Mouse (Mus musculus) frontal cortex, postnatal 36 days (tissue): ENCODE data around the gene Tubb3.
A peak's percentile ranks its signal among the peaks of the same experiment; 100 is the strongest.
"Not testable (repeated sequence)": the region's sequence is repeated elsewhere in the genome, so short reads cannot be mapped to it uniquely, and the experiment has no call there.

Experiments used
- DNase-seq, 2 experiments: peaks; one replicate each; pipeline ENCODE4 v3.0.0; 2022; ENCODE audit warnings: low spot score in 2 of 2

Gene Tubb3

DNA sequence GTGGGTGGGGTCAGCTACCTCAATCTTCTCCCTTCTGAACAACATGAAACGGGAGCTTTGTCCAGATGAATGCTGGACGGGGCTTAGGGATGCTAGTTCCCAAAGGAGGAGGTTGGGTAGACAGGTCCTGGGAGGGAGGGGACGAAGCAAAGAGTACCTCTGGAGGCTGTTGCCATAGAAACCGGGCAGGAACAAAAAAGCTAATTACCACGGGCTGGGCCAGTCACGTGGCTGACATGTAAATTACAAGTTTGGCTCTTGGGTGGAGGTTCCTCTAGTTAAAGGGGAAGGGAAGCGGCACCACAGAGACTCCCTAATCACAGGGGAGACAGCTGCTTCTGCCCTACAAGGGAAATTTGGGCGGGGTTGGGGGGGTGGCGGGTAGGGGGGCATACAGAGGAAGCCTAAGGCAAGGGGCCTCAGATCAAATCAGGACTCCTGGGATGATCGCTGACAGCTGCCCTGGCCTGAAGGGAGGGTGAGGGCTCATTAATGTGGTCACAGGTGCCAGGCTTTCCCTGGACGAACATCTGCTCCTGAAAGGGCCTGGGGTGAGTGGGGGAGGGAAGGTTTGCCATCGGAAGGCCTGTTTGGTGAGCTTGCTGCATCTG is 1.4 kb downstream of the Tubb3 start:
- peak; percentile 73 to 87 for DNase-seq

- DNase-seq: no peak
These were observed 3.0 kb downstream of the Tubb3 start for GRCm38 (mm10) chr8:123414255-123414654.

- DNase-seq: not testable (repeated sequence)
These were observed 3.9 kb downstream of the Tubb3 start for GRCm38 (mm10) chr8:123414997-123415696.

DNA sequence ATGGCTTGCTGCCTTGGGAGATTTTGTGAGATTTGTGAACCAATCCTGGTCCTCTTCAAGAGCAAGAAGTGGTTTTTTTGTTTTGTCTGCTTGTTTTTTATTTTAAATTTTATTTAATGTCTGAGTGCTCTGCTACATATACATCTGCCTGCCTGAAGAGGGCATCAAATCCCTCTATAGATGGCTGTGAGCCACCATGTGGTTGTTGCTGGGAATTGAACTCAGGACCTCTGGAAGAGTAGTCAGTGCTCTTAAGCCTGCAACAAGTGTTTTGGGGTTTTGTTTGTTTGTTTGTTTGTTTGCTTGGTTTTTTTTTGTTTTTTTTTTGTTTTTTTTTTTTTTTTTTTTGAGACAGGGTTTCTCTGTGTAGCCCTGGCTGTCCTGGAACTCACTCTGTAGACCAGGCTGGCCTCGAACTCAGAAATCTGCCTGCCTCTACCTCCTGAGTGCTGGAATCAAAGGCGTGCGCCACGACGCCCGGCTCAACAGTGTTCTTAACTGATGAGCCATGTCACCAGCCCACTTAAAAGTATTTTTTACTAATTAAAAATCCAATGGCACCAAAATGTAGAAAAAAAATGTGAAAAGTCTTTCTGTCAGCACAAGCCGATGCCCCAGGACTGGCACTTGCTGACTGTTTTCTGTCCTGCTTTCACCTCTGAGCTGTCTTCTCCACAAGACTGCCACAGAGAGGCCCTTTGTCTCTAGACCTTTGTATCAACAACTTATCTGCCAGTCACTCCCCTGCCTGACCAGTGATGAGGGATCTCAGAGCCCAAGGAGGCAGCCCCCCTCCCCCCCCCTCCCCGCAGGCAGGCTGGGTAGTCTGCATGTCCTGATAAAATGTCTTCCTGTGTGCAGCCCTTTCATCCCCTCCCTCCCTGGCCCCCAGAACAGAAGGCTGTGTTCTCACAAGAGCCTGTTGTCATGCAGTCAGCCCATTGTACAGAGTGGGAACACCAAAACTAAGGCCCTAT is 5.0 kb downstream of the Tubb3 start:
- no peak for DNase-seq

GRCm38 (mm10) chr8:123416944-123417555 is 5.8 kb downstream of the Tubb3 start:
- no peak for DNase-seq

GRCm38 (mm10) chr8:123419711-123420110 is 8.5 kb downstream of the Tubb3 start:
- DNase-seq: no peak

DNA sequence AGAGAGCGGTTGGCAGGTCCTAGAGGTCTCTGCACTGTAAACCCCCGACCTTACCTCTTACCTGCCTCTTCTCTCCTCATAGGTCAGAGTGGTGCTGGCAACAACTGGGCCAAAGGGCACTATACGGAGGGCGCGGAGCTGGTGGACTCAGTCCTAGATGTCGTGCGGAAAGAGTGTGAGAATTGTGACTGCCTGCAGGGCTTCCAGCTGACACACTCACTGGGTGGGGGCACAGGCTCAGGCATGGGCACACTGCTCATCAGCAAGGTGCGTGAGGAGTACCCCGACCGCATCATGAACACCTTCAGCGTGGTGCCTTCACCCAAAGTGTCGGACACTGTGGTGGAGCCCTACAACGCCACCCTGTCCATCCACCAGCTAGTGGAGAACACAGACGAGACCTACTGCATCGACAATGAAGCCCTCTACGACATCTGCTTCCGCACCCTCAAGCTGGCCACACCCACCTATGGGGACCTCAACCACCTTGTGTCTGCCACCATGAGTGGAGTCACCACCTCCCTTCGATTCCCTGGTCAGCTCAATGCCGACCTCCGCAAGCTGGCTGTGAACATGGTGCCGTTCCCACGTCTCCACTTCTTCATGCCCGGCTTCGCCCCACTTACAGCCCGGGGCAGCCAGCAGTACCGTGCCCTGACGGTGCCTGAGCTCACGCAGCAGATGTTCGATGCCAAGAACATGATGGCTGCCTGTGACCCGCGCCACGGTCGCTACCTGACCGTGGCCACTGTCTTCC is 9.5 kb downstream of the Tubb3 start:
- DNase-seq: no peak

DNA sequence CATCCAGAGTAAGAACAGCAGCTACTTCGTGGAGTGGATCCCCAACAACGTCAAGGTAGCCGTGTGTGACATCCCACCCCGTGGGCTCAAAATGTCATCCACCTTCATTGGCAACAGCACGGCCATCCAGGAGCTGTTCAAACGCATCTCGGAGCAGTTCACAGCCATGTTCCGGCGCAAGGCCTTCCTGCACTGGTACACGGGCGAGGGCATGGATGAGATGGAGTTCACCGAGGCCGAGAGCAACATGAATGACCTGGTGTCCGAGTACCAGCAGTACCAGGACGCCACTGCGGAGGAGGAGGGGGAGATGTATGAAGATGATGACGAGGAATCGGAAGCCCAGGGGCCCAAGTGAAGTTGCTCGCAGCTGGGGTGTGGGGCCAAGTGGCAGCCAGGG is 10.1 kb downstream of the Tubb3 start:
- no peak for DNase-seq

DNA sequence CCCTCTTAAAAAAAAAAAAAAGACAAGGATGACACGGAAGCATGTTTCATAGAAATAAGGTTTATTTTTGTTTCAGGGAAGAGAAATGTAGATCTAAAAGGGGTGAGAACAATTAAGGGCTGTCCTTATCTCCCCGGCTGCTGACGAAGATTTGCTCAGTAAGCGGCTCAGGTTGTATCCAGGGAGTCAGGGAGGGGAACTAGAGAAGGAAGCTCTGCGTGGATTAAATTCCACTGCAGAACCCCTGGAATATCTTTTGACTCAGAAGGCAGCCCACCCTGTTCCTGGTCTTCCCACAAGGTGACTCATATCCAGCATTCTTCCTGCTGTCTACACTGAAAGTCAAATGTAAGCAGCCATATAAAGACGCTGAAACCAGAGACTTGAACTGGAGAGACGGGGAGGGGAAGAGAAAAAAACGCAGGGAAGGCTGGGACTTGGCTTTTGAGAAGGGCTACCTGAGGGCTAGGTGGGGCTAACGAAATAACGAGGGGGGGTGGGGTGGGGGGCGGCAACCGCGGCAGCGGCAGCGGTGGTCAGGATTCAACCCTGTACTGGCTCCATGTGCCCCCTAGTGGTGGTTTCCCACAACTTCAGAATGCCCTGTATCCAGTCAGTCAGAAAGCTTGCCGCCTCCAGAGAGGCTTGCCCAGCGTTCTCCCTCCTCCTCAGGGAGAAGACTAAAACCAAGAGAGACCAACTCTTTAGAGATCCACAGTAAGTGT is 11.0 kb downstream of the Tubb3 start:
- peak; percentile 67 to 86 for DNase-seq

DNA sequence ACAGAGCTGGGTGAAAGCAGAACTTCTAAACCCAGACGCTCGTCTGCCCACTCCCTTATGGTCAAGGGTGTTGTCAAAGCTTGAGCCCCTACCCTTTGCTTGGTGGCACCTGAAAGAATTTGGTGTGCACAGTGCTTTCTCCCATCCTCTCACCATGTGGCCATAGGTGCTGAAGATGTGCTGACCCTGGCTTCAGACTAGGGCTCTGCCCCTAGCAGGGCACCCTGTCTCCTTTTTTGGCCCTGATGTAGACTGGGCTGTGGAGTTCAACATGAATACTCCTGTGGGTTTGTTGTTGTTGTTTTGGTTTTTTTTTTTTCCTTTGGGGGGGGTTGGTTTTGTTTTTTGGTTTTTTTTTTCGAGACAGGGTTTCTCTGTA is 11.5 kb downstream of the Tubb3 start:
- no peak for DNase-seq

- no peak for DNase-seq
These were observed 12.2 kb downstream of the Tubb3 start, which contains the start of gene Def8 for GRCm38 (mm10) chr8:123423441-123423840. TSS of gene Def8 (plus strand) at chr8:123423527.

GRCm38 (mm10) chr8:123426511-123427509 is 15.6 kb downstream of the Tubb3 start:
- DNase-seq: no peak

DNA sequence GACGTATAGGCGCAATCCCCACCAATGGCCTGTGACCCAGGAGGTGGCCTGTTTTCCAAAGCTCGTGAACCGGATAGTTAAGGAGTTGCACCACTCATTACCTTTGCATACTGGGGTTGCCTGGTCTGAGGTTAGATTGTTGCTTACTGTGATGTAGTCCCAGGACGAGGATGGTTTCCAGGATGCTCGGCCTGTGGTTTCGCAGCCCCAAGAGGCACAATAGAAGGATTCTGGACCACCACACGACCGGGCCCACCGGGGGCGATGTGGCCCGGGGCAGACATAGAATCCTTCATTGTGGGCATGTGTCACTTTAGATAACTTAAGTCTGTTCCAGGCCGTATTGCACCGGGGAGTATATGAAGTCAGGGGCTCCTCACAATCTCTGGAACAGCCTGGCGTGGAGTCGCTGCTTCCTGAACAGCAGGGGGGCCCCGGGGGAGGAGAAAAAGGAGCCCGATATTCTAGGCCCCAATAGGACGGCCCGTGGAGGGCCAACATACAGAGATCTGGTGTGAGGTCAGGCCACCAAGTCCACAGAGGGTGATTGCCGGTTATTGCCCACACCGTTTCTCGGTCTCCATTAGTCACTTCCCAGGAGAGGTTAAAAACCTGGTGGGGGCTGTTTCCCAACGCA is 16.5 kb downstream of the Tubb3 start:
- no peak for DNase-seq

GRCm38 (mm10) chr8:123428343-123428893 is 17.2 kb downstream of the Tubb3 start:
- no peak for DNase-seq

- DNase-seq: no peak
These were observed 17.9 kb downstream of the Tubb3 start for GRCm38 (mm10) chr8:123428939-123429721.

- DNase-seq: not testable (repeated sequence)
These were observed 18.4 kb downstream of the Tubb3 start for GRCm38 (mm10) chr8:123429722-123430013.

GRCm38 (mm10) chr8:123430936-123431335 is 19.7 kb downstream of the Tubb3 start:
- DNase-seq: not testable (repeated sequence)
